Mouse (Mus musculus) gastrocnemius, postnatal 10 days (tissue): ENCODE measurements around the gene Zc2hc1b. TPM values are rescaled to one million over a fixed set of nuclear protein-coding genes. Genes with fewer than 3 reads are reported as not detected.
"Not testable (repeated sequence)": the region's sequence is repeated elsewhere in the genome, so short reads cannot be mapped to it uniquely, and the experiment has no call there.

Experiments used
- DNase-seq: peaks from one replicate; pipeline ENCODE4 v3.0.0; 2021; ENCODE audit warnings: mixed read lengths
- long read RNA-seq, 2 experiments: library from polyadenylated mRNA; stranded (forward); transcript quantifications; one replicate each; pipeline ENCODE4 v2.0.0; 2021
- total RNA-seq, 2 experiments: library from RNA; stranded (reverse); gene quantifications; 2 replicates each; pipeline ENCODE4 v1.2.3; 2021

The Zc2hc1b gene
- not detected for total RNA-seq
- long read RNA-seq, experiment 1 = 0 reads
- long read RNA-seq, experiment 2 = 0 reads

DNA sequence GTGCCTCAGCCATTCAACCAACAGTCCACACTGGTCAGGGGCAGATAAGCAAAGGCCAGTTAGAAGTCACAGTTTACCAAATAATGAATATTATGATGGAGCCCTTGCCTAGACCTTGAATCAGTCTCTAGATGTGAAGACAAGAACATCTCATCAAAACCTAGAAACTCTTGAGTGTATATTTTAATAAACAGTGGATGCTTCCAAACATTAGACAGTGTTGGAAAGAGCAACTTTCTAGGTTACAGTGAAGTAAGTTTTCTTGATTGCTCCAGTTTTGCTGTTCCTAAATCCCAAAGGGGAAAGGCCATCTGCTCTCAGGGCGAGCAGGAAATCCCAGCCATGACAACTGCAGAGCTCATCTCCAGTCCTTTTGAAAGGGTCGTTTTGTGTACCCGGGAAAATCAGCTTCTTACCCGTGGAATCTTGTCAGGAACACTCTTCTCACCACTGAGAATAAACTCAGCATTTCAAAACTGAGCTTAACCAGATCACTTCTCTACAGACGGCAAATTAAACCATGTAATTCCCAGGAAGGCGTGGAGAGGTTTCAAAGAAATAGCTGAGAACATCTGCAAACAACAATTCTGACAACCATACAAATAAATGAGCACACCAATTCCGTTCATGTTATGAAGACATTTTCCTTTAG, at the start of gene Zc2hc1b:
Gene Zc2hc1b (minus strand): TSS at position 51 of the 652 bp plus-strand sequence.
- no peak for DNase-seq

GRCm38 (mm10) chr10:13225377-13226063, 47.7 kb upstream of the Zc2hc1b start:
- no peak for DNase-seq

GRCm38 (mm10) chr10:13222135-13222534, 44.3 kb upstream of the Zc2hc1b start:
- no peak for DNase-seq

DNA sequence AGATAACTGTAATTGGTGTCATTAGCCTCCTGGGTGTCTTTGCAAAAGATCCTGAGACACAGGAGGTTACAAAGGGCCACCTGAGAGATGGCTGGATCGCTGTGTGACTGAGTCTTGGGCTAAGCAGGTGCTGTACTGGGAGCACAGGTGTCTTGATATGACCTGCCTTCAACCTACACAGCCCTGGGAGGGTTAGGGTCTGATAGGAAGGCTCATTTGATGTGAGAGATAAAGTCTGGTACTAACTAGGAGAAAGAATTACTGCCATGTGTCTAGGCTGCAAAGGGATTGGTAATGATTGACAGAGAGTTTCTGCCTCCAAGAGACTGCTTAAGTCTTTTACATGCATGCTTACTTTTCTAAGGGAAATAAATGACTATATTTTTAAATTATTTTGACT, 42.2 kb upstream of the Zc2hc1b start:
- DNase-seq = no peak

DNA sequence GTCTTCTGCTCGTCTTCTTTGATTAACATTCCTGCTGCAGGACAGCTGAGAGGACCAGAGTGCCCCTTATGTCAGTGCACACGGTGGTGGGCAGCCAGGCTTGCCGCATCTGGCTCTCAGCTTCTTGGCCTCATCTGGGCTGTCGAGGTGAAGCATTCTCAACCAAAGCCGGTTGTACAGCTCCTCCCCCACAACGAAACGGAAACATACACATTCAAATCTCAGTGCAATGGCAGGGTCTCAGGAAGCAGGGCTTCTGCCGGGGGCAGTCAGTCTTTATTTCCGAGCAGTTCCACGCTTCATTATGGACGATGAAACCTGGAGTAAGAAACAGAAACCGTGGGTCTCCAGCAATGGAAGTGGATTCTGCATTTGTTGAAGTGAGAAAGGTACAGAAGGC, 36.1 kb upstream of the Zc2hc1b start:
- DNase-seq = no peak

DNA sequence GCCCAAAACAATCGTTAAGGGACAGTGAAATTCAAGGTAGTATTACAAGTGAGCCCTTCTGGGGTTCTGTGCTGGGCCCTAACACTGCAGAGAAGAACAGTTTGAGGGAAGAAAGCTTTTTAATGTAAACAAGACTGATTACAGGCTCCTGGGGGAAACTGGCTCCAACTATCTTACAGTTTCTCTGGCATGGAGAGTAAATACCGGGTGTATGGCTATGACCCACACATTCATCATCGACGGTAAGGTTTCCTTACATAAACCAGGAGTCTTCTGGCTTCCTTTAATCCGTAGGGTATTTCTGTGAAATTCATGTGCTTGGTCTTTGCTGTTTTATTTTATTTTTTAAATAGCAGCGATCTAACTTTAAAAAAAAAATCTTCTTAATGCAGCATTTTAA, 35.0 kb upstream of the Zc2hc1b start:
- no peak for DNase-seq

- no peak for DNase-seq
Observed at GRCm38 (mm10) chr10:13212326-13212725, 34.5 kb upstream of the Zc2hc1b start.

DNA sequence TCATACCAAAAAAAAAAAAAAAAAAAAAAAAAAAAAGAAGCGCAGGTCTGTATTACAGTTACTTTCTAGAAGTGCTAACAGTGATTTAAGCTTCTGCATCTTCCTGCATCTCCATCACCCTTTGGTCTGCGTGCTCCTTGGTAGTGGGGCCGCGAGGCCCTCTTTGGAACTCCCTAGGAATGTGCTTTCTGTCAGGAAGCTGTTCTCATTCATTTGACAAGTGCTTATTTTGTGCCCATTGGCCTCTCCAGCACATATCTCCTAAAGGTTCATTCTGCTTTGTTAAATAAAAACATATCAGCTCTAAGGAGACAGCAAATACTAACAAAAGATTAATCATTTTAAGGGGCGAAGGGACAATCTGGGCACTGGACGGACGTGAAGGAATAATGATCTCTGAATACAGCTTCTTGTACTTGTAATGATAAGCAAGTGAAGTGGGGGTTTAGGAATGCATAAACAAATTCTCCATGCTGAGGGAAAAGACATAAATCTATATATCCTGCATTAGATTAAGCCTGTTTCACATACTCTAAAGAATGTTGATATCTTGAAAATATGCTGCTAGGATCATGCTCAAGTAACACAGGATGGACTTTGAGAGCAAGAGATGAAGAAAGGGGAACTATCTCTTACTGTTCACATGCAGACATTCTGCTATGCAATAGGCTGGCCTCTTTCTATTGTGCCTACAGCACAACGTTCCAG, 32.3 kb upstream of the Zc2hc1b start:
- DNase-seq = no peak

DNA sequence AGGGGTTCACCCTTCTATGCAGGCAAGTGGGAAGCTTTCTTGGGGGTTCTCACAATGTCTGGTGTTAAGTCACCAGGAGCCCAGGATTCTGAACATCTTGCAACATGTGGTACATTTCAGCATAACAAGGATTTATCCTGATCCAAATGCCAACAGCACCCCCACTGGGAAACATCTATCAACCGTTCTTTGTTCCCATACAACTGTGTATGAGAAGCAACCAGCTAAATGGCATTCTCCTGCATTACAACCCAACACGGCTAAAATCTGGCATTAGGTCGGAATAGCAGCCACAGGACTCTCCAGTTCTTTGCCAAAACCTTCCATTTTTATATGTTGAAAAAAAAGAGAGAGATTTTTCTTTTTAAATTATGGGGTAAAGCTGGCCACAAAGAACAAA, 31.7 kb upstream of the Zc2hc1b start:
- DNase-seq = no peak

DNA sequence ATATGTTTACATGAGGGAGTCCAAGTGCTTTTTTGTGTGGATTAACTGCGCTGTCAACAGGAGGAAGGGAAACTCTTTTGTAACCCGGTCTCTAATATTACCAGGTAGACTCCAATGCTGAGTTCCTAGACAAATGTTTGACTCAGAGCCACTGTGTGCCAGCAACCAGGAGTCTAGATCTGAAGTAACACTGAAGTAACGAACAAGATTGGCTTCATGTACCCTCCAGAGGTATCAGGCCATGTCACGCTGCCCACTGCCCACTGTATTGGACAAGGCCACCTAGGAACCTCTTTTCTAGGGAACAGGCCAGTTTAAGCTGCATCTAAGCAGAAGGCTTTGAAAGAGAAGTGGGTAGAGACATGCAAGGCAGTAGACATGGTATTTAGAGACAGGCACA, 31.2 kb upstream of the Zc2hc1b start:
- no peak for DNase-seq

- DNase-seq = no peak
Observed at GRCm38 (mm10) chr10:13201741-13202293, 24.0 kb upstream of the Zc2hc1b start.

DNA sequence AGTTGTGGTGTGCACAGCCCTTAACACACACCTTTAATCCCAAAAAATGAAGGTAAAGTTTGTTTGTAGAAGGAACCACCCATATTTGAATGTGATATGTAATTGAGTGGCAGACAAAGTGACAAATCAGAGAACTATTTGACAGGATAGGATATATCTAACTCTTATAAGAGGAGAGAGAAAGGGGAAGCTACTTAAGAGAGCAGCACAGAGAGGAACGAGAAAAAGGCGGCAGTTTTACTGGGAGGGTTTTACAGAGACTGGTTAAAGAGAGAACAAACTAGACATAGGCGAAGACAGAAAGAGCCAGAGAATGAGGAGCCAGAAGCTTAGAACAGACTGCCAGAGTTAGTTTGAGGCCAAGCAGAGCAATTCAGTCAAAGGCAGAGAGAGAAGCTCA, 23.0 kb upstream of the Zc2hc1b start:
- no peak for DNase-seq

DNA sequence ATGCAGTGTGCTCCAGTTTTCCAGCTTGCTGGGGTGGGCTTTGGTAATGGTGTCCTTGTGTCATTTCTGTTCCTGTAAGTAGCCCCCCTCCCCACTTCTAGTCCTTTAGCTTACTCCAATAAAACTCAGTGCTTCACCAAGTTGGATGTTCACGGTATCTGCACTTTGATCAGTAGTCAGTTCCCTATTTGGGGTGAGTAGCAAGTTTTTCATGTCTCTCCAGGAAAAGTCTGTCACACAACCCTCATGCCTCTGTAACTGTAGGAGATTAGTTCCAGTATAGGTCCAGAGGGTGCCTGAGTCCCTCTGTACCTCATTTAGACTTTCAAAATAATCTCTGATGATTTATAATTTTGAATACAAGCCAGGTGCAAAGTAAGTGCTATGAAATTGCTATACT, 21.4 kb upstream of the Zc2hc1b start:
- no peak for DNase-seq

DNA sequence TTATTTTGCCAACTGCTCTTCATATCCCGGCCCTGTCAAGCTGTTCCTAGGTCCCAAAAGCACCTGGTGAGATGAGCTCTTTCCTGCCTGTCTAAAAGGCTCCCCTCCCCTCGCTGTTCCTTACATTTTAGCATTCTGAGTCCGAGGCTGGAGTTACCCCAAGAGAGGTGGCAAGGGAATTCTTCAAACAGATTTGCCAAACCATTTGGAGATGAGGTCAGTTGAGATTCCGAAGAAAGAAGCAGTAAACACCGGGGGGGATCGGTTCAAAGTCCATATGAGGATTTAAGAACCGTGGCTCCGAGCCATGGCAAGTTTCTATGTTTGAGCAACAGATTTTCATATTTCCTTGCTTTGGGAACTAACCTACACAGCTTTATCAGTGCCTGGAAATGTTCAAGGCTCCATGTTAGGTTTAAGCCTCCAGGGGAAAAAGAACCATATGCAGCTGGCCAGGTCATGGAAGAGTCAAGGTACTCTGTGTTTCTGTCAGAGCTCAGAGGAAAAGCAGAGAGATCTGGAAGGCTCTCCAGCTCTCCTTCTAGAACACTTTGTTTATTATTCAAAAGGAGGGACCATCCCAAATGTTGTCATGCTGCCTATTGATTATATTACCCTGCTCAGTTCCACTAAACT, 19.2 kb upstream of the Zc2hc1b start:
- no peak for DNase-seq

DNA sequence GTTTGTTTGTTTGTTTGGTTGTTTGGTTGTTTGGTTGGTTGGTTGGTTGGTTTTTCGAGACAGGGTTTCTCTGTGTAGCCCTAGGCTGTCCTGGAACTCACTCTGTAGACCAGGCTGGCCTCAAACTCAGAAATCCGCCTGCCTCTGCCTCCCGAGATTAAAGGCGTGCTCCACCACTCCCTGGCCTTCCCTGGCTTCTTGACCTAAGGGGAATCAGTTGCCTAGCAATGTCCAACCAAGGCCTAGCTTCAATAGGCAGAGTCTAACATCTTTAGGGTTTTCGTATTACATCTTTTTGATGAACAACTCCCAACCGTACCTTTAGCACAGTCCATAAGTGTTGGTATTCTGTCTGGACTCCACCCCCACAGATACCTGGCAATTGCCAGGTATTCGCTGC, 15.7 kb upstream of the Zc2hc1b start:
- DNase-seq = not testable (repeated sequence)

DNA sequence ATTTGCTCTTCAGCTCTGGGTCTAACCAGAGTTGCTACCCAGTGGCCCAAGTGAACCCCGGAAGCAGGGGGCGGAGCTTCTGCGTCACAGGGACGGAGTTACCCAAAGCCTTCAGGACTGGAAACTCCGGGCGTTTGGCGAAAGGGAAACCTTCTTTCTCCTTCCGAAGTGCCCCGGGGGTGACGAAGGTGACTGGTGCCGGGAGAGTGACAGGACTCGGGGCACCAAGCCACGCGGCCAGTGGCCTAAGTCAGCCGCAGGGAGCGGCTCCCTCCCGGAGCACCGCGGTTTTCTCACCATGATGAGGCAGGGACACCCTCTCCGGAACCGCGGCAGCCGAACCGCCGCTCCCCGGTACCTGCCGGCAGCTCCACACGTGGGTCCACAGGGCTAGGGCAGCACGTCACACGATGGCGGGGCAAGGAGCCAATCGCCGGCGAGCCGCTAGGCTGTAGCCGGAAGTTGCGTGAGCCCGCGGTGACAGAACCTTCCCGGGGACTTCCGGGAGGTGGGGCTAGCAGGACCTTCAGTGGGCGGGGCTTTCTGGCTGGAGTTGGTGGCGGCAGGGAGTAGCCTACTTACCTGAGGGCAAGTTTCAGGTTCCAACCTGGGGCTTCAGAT, 15.0 kb upstream of the Zc2hc1b start, which contains the start of gene Ltv1:
Gene Ltv1 (minus strand): TSS at position 438 of the 621 bp plus-strand sequence.
- DNase-seq = peak; percentile 97

- DNase-seq = no peak
Observed at GRCm38 (mm10) chr10:13189881-13190280, 12.1 kb upstream of the Zc2hc1b start.

- DNase-seq = no peak
Observed at GRCm38 (mm10) chr10:13186754-13187153, 8.9 kb upstream of the Zc2hc1b start.

- DNase-seq = no peak
Observed at GRCm38 (mm10) chr10:13184170-13184766, 6.4 kb upstream of the Zc2hc1b start.

- DNase-seq = no peak
Observed at GRCm38 (mm10) chr10:13180211-13180610, 2.4 kb upstream of the Zc2hc1b start.

DNA sequence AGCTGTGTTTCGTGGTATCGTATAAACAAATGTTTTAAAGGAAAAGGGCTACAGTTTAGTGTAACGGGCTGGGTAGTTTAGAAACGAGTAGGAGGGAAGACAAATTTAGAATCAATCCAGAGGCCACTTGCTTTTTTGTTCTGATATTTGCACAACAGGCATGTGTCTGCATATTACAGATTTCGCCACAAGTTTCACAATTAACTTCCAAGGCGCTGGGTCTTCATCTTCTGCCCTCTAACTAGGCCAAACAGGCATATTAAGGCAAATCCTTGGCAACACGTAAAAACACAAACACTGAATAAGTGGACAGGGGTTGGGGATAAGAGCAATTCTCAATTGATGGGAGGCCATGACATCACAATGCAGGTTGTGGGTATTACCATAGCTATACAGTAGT, 2.0 kb downstream of the Zc2hc1b start:
- DNase-seq = no peak

DNA sequence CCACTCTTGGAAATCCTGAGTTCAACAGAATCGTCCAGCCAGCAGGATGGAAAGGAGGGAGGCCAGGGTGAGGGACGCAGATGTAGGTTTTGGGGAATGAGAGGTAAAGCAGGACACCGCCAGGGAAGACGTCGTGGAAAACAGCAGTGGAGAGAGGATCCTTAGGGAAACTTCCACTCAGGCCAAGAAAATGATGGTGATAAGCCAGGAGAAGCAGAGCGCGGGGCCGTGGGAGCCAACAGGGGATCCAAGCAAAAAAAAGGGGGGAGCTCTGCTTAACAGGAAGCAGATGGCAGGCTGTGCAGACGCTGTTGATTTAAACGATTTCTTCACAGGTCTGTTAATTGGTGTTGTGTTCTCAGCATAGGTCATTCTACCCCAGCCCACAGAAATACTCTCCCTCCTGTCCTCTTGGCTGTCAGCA, 5.0 kb downstream of the Zc2hc1b start:
- DNase-seq = no peak
